Mouse (Mus musculus) brain, adult 2 months (tissue): ENCODE results near the gene Armh1.
A peak's percentile ranks its signal among the peaks of the same experiment; 100 is the strongest.
"Not testable (repeated sequence)": the region's sequence is repeated elsewhere in the genome, so short reads cannot be mapped to it uniquely, and the experiment has no call there.

ENCODE experiments used
- DNase-seq: peaks from one replicate; pipeline ENCODE4 v3.0.0; 2011; ENCODE audit warnings: low read depth, low spot score

The Armh1 gene

GRCm38 (mm10) chr4:117267831-117268437, 16.0 kb upstream of the Armh1 start:
- DNase-seq, result no peak

GRCm38 (mm10) chr4:117267284-117267683, 15.4 kb upstream of the Armh1 start:
- DNase-seq, result peak; percentile 82

- DNase-seq, result no peak
These were observed 11.1 kb upstream of the Armh1 start for GRCm38 (mm10) chr4:117262987-117263386.

- DNase-seq, result no peak
These were observed 10.4 kb upstream of the Armh1 start for GRCm38 (mm10) chr4:117262101-117262913.

GRCm38 (mm10) chr4:117261222-117261621, 9.3 kb upstream of the Armh1 start:
- DNase-seq, result no peak

GRCm38 (mm10) chr4:117259909-117260308, 8.0 kb upstream of the Armh1 start:
- DNase-seq, result not testable (repeated sequence)

GRCm38 (mm10) chr4:117254672-117255071, 2.7 kb upstream of the Armh1 start:
- no peak for DNase-seq

GRCm38 (mm10) chr4:117254017-117254627, 2.2 kb upstream of the Armh1 start:
- no peak for DNase-seq

GRCm38 (mm10) chr4:117253218-117254016, 1.5 kb upstream of the Armh1 start:
- no peak for DNase-seq

- no peak for DNase-seq
These were observed 830 bp upstream of the Armh1 start for GRCm38 (mm10) chr4:117252755-117253154.

GRCm38 (mm10) chr4:117252351-117252750, 426 bp upstream of the Armh1 start:
- no peak for DNase-seq

- DNase-seq, result no peak
These were observed 943 bp downstream of the Armh1 start for GRCm38 (mm10) chr4:117250982-117251381.

- DNase-seq, result peak; percentile 16
These were observed 11.1 kb downstream of the Armh1 start for GRCm38 (mm10) chr4:117240867-117241266.

GRCm38 (mm10) chr4:117239153-117239552, 12.8 kb downstream of the Armh1 start:
- no peak for DNase-seq

GRCm38 (mm10) chr4:117235822-117236221, 16.1 kb downstream of the Armh1 start:
- no peak for DNase-seq

- no peak for DNase-seq
These were observed 17.7 kb downstream of the Armh1 start for GRCm38 (mm10) chr4:117234166-117234741.

- no peak for DNase-seq
These were observed 20.7 kb downstream of the Armh1 start for GRCm38 (mm10) chr4:117231208-117231607.

- DNase-seq, result no peak
These were observed 21.6 kb downstream of the Armh1 start for GRCm38 (mm10) chr4:117230331-117230730.

- no peak for DNase-seq
These were observed 22.3 kb downstream of the Armh1 start for GRCm38 (mm10) chr4:117229590-117229989.

- DNase-seq, result no peak
These were observed 26.7 kb downstream of the Armh1 start for GRCm38 (mm10) chr4:117225250-117225649.

- peak; percentile 71 for DNase-seq
These were observed 27.8 kb downstream of the Armh1 start for GRCm38 (mm10) chr4:117224122-117224521.
